Mouse (Mus musculus) adrenal gland, postnatal 25 days (tissue): ENCODE data around the gene Skint10. TPM values are rescaled to one million over a fixed set of nuclear protein-coding genes. Genes with fewer than 3 reads are reported as not detected.

Experiments used
- DNase-seq: peaks from one replicate; pipeline ENCODE4 v3.0.0; 2021; ENCODE audit warnings: mixed read lengths
- long read RNA-seq: library from polyadenylated mRNA; stranded (forward); transcript quantifications from one replicate; pipeline ENCODE4 v2.0.0, GENCODE M21; 2021
- total RNA-seq: library from RNA; stranded (reverse); gene quantifications from 2 replicates; pipeline ENCODE4 v1.2.3, GENCODE M21; 2021

The Skint10 gene
- total RNA-seq = not detected in 2 replicates
- long read RNA-seq = 0 reads

DNA sequence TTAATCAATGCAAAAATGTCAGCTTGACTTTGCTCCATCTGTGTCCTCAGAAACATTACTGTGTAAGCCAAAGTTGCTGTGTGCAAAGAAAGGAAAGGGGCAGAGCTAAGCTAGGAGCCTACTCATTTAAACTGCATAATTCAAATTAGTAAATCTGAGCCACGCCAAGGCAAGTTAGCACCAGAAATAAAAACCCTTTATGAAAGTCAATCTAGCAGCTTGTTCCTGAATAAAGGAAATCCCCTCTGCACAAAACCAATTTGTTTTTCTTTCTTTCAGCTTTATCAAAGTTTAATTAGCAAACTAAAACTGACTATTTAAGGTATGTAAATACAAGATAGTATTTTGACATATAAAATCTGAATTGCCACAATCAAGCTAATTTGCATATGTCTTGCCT lies at the start of gene Skint10:
Gene Skint10 (minus strand): TSS at position 101 of the 400 bp plus-strand sequence.
- no peak for DNase-seq

DNA sequence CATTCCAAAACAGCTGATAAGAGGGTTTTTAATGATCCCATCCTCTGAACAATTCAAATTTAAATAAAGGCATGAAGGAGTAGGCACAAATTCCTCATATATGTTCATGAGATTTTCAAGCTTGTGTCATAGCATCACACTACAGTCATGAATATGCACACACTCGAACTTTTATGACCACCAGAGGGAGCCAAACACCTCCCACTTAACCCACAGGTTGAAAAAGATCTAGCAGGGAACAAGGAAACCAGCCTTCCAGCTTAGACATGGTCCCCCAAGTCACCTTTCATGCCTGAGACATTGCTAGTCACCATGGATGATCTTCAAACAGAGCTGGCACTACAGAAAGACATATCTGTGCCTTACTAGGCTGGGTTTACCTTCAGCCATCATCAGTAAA lies 16.0 kb upstream of the Skint10 start:
- no peak for DNase-seq

Other genes with a start within 250 kb of the Skint10 start
- not detected in 2 replicates for gene Skint2, start 217.7 kb downstream of the Skint10 start, total RNA-seq